8 mouse cellular contexts compared by ENCODE assay signal in genomic region chr1:150392638-150393487, GRCm38 (mm10). TPM values are rescaled to one million over a fixed set of nuclear protein-coding genes. Genes with fewer than 3 reads are reported as not detected.
DNase-seq lines count a peak whose midpoint lies in the region; ATAC-seq lines count a peak whose summit lies in the region.

Tpr (plus strand) TSS chr1:150392838.
Odr4 (minus strand) TSS chr1:150393080.

- peaks cover 35% of the 10 kb centered on the region for H3K36me3 ChIP-seq in hindbrain, embryonic 15.5 days

- H3K27me3 ChIP-seq in hindbrain, embryonic 15.5 days, result no peaks in the 10 kb centered on the region

- peak within 1 kb of the TSS; percentile 98 for H3K27ac ChIP-seq in hindbrain, embryonic 15.5 days (replicated peaks)

- H3K4me1 ChIP-seq in hindbrain, embryonic 15.5 days (replicated peaks), result peaks cover 12% of the 10 kb centered on the region

- DNase-seq in T-cell, adult 2 months (ENCODE audit: low spot score), result peak; percentile 99
- DNase-seq in cerebellum, postnatal 36 days, result peak; percentile 99
- DNase-seq in frontal cortex, postnatal 36 days (ENCODE audit: low spot score in 2 of 2), result peak; percentile 100
- peak; percentile 98 for DNase-seq in left cerebral cortex, adult 11 months (ENCODE audit: low spot score)
- DNase-seq in lung, postnatal 4 days, result peak; percentile 97 to 99
- peak; percentile 96 for DNase-seq in retina, postnatal 7 days (ENCODE audit: low read depth, low spot score)
- peak; percentile 100 for DNase-seq in urinary bladder, adult 2 months (ENCODE audit: low spot score)

- peak within 1 kb of the TSS; percentile 86 for H3K9ac ChIP-seq in hindbrain, embryonic 15.5 days

- no peaks in the 10 kb centered on the region for H3K9me3 ChIP-seq in hindbrain, embryonic 15.5 days

- WGBS in hindbrain, embryonic 15.5 days, result under 1% methylated on average over 76 of the region's 76 CpGs

- H3K4me2 ChIP-seq in hindbrain, embryonic 15.5 days, result peak within 1 kb of the TSS; percentile 66

- peak within 1 kb of the TSS; percentile 92 for H3K4me3 ChIP-seq in hindbrain, embryonic 15.5 days

- peak; percentile 99 for ATAC-seq in hindbrain, embryonic 15.5 days (ENCODE audit: low FRiP score, low read depth)

RNA-seq across cellular contexts. Expression of gene Tpr, which starts in this region (rescaled TPM):
- polyA plus RNA-seq in hindbrain, embryonic 15.5 days (2015; fragmentation: Nextera tagmentation; extraction: Ambion mirVana), result 128 and 142 TPM in 2 replicates
- 71.5 and 90.4 TPM in 2 replicates for polyA plus RNA-seq in urinary bladder, adult 2 months (2012; rRNA removed)

RNA-seq across cellular contexts. Expression of gene Odr4, which starts in this region (rescaled TPM):
- 38.7 and 42.3 TPM in 2 replicates for polyA plus RNA-seq in hindbrain, embryonic 15.5 days (2015; fragmentation: Nextera tagmentation; extraction: Ambion mirVana)
- 44.3 and 46.5 TPM in 2 replicates for polyA plus RNA-seq in urinary bladder, adult 2 months (2012; rRNA removed)

Comparison
In these comparisons a context has a peak if more than half of its experiments do, and no peak if none do; other contexts are left out.
1. Peak in every context shown above with its lines: DNase-seq, ATAC-seq, H3K4me3 ChIP-seq and H3K27ac ChIP-seq.